Mouse (Mus musculus) thymus, adult 18-20 months (tissue): Measurements from ENCODE around the gene Gm17078.
A peak's percentile ranks its signal among the peaks of the same experiment; 100 is the strongest.
"Not testable (repeated sequence)": the region's sequence is repeated elsewhere in the genome, so short reads cannot be mapped to it uniquely, and the experiment has no call there.

Experiments used
- DNase-seq, 2 experiments: peaks; one replicate each; pipeline ENCODE4 v3.0.0; 2022; ENCODE audit warnings: mixed read lengths in 2 of 2

Gm17078 gene

GRCm38 (mm10) chr14:51611210-51611609 is at the start of gene Gm17078:
TSS of gene Gm17078 (minus strand) at chr14:51611310.
- DNase-seq, result no peak

- not testable (repeated sequence) for DNase-seq
Observed at GRCm38 (mm10) chr14:51635566-51635965, 24.5 kb upstream of the Gm17078 start, which contains the start of gene Gm4181. TSS of gene Gm4181 (minus strand) at chr14:51635666.

GRCm38 (mm10) chr14:51632426-51632825 is 21.3 kb upstream of the Gm17078 start:
- DNase-seq, result peak; percentile 4 to 13

- not testable (repeated sequence) for DNase-seq
Observed at GRCm38 (mm10) chr14:51592039-51592438, 19.1 kb downstream of the Gm17078 start, which contains the start of gene Gm17174. TSS of gene Gm17174 (minus strand) at chr14:51592139.

DNA sequence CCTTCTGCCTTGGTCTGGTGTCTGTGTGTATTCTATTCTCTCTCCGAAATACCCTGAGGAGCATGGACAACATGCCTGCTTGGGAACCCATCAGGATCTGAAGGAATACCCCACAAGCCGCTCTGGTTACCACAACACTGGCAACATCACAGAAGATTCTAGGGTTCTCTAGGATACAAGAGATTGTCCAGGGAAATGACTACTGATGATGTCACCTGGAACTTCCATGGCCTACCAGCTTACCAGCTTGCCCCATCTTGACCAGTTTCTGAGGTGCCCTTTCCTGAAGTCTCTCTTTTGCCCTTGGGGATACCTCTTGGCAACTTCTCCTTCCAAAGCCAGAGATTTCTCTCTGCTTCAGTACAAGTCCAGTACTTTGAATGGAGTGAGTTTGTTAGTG is 37.1 kb downstream of the Gm17078 start, which contains the start of gene Gm17175:
Gene Gm17175, minus strand, starts transcription at position 101 of the 400 bp plus-strand sequence.
- not testable (repeated sequence) for DNase-seq
